ENCODE assay signal across 9 mouse cellular contexts in the genomic region with DNA sequence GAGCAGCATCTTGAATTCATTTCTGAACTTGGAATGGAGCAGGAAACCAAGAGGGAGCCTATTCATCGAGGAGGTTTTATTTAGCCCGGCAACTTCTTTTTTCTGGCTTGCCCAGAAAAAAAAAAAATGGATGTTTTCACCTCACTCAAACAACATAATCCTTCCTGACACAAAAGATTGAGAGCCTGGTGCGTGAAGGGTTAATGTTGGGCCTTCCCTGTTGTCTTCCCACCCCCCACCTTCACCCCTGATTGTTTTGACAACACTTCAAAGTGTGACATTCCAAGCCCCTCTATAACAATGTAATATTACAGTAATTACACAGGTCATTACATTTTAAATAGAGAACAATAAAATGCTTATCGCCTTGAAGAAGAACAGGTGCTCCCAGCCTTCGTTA. TPM values are rescaled to one million over a fixed set of nuclear protein-coding genes. Genes with fewer than 3 reads are reported as not detected.
A peak's percentile ranks its signal among the peaks of the same experiment; 100 is the strongest.
DNase-seq lines count a peak whose midpoint lies in the region; ATAC-seq and TF ChIP-seq lines count a peak whose summit lies in the region.
"Had no signal": no experiment of that assay in that cellular context is flagged by ENCODE, and none has a peak within 500 bp of the region (broad histone marks: within the 10 kb centered on the region; RNA-seq: fewer than 3 reads in every experiment).

No protein-coding gene starts in this region.

- H3K27me3 ChIP-seq in intestine, embryonic 14.5 days (replicated peaks; ENCODE audit: control insufficient read depth, insufficient read depth, low read length), result no peaks in the 10 kb centered on the region
- H3K27me3 ChIP-seq in intestine, postnatal 0 days (replicated peaks; ENCODE audit: control insufficient read depth, insufficient read depth, low read length), result no peaks in the 10 kb centered on the region
- H3K27me3 ChIP-seq in embryonic facial prominence, embryonic 13.5 days, result no peaks in the 10 kb centered on the region
- peaks cover 59% of the 10 kb centered on the region for H3K27me3 ChIP-seq in hindbrain, embryonic 13.5 days
- no peaks in the 10 kb centered on the region for H3K27me3 ChIP-seq in midbrain, embryonic 15.5 days (replicated peaks)

- no peak for DNase-seq in intestine, embryonic 14.5 days (ENCODE audit: low spot score)
- no peak for DNase-seq in cerebellum, postnatal 10 days
- no peak for DNase-seq in cerebellum, postnatal 25 days

- no peak overlapping the region for H3K4me3 ChIP-seq in intestine, embryonic 14.5 days (ENCODE audit: low read depth, low read length)
- H3K4me3 ChIP-seq in intestine, postnatal 0 days (ENCODE audit: low read depth, low read length), result no peak overlapping the region
- peak overlapping the region; percentile 28 for H3K4me3 ChIP-seq in embryonic facial prominence, embryonic 13.5 days
- no peak overlapping the region for H3K4me3 ChIP-seq in hindbrain, embryonic 13.5 days
- peak overlapping the region; percentile 30 for H3K4me3 ChIP-seq in midbrain, embryonic 15.5 days

- H3K4me1 ChIP-seq in intestine, embryonic 14.5 days (replicated peaks; ENCODE audit: control insufficient read depth, insufficient read depth, low read length), result peaks cover 59% of the 10 kb centered on the region
- H3K4me1 ChIP-seq in intestine, postnatal 0 days (replicated peaks; ENCODE audit: control insufficient read depth, insufficient read depth, low read length), result no peaks in the 10 kb centered on the region; the same call in 1 of the 2 replicates
- peaks cover 69% of the 10 kb centered on the region for H3K4me1 ChIP-seq in embryonic facial prominence, embryonic 13.5 days
- H3K4me1 ChIP-seq in hindbrain, embryonic 13.5 days (replicated peaks), result peaks cover 83% of the 10 kb centered on the region
- peaks cover 71% of the 10 kb centered on the region for H3K4me1 ChIP-seq in midbrain, embryonic 15.5 days

- ATAC-seq in intestine, embryonic 14.5 days (replicated peaks; ENCODE audit: low FRiP score, low TSS enrichment, low read depth), result no peak
- no peak for ATAC-seq in intestine, postnatal 0 days
- ATAC-seq in embryonic facial prominence, embryonic 13.5 days (ENCODE audit: insufficient number of reproducible peaks, insufficient read depth, low FRiP score, low TSS enrichment, low read depth), result no peak
- ATAC-seq in hindbrain, embryonic 13.5 days (ENCODE audit: low FRiP score), result no peak
- no peak for ATAC-seq in midbrain, embryonic 15.5 days (replicated peaks)
- no peak for ATAC-seq in erythroblast, adult 5-6 weeks (replicated peaks; ENCODE audit: low FRiP score, poor library complexity, severe bottlenecking)
- ATAC-seq: inflammation-experienced regulatory T-cells, adult 6 months had no signal

- no peak for TF ChIP-seq CTCF in intestine, postnatal 0 days (IDR thresholded peaks at IDR 0.05; ENCODE audit: low read depth)

- no peak overlapping the region for H3K9ac ChIP-seq in intestine, embryonic 14.5 days (ENCODE audit: low read length)
- H3K9ac ChIP-seq in intestine, postnatal 0 days (ENCODE audit: low read depth, low read length), result no peak overlapping the region
- peak overlapping the region; percentile 49 for H3K9ac ChIP-seq in embryonic facial prominence, embryonic 13.5 days
- H3K9ac ChIP-seq in hindbrain, embryonic 13.5 days, result no peak overlapping the region
- H3K9ac ChIP-seq in midbrain, embryonic 15.5 days, result peak overlapping the region; percentile 39; the same call in 1 of the 2 replicates

- no peak overlapping the region for H3K27ac ChIP-seq in intestine, embryonic 14.5 days (ENCODE audit: low read depth)
- no peak overlapping the region for H3K27ac ChIP-seq in intestine, postnatal 0 days (ENCODE audit: low read depth, low read length)
- H3K27ac ChIP-seq in embryonic facial prominence, embryonic 13.5 days, result no peak overlapping the region; the same call in 1 of the 2 replicates
- H3K27ac ChIP-seq in hindbrain, embryonic 13.5 days, result no peak overlapping the region
- peak overlapping the region; percentile 76 for H3K27ac ChIP-seq in midbrain, embryonic 15.5 days

- H3K9me3 ChIP-seq in intestine, embryonic 14.5 days (ENCODE audit: control insufficient read depth, low read length), result no peaks in the 10 kb centered on the region
- no peaks in the 10 kb centered on the region for H3K9me3 ChIP-seq in intestine, postnatal 0 days (ENCODE audit: control insufficient read depth)
- H3K9me3 ChIP-seq in embryonic facial prominence, embryonic 13.5 days, result no peaks in the 10 kb centered on the region
- no peaks in the 10 kb centered on the region for H3K9me3 ChIP-seq in hindbrain, embryonic 13.5 days
- H3K9me3 ChIP-seq in midbrain, embryonic 15.5 days, result no peaks in the 10 kb centered on the region

- 37% methylated on average over 5 of the region's 5 CpGs for WGBS in intestine, embryonic 14.5 days
- 47% methylated on average over 5 of the region's 5 CpGs for WGBS in intestine, postnatal 0 days
- WGBS in embryonic facial prominence, embryonic 13.5 days, result 14% methylated on average over 5 of the region's 5 CpGs
- WGBS in hindbrain, embryonic 13.5 days, result 10% methylated on average over 5 of the region's 5 CpGs
- 15% methylated on average over 5 of the region's 5 CpGs for WGBS in midbrain, embryonic 15.5 days

- H3K4me2 ChIP-seq in intestine, embryonic 14.5 days (ENCODE audit: low read length), result peak overlapping the region; percentile 29; the same call in 1 of the 2 replicates
- no peak overlapping the region for H3K4me2 ChIP-seq in intestine, postnatal 0 days (replicated peaks; ENCODE audit: low read depth)
- peak overlapping the region; percentile 91 for H3K4me2 ChIP-seq in embryonic facial prominence, embryonic 13.5 days
- H3K4me2 ChIP-seq in hindbrain, embryonic 13.5 days, result peak overlapping the region; percentile 16; the same call in 1 of the 2 replicates
- H3K4me2 ChIP-seq in midbrain, embryonic 15.5 days, result peak overlapping the region; percentile 62

- peaks cover 7% of the 10 kb centered on the region; the same call in 1 of the 2 replicates for H3K36me3 ChIP-seq in intestine, embryonic 14.5 days (ENCODE audit: control insufficient read depth, insufficient read depth, low read length)
- 0 out of 2 replicates have a peak, but pooled peaks cover 4% of the 10 kb centered on the region for H3K36me3 ChIP-seq in intestine, postnatal 0 days (ENCODE audit: control insufficient read depth, insufficient read depth)
- H3K36me3 ChIP-seq in embryonic facial prominence, embryonic 13.5 days, result no peaks in the 10 kb centered on the region
- no peaks in the 10 kb centered on the region for H3K36me3 ChIP-seq in hindbrain, embryonic 13.5 days
- H3K36me3 ChIP-seq in midbrain, embryonic 15.5 days (replicated peaks), result no peaks in the 10 kb centered on the region

RNA-seq across cellular contexts. Expression of a gene that starts 4.6 kb away (rescaled TPM):
- polyA plus RNA-seq in intestine, embryonic 14.5 days (2014; fragmentation: Nextera tagmentation; extraction: Ambion mirVana), result 97.2 and 99.2 TPM in 2 replicates
- 32.4 and 37.4 TPM in 2 replicates for polyA plus RNA-seq in intestine, postnatal 0 days (2015; fragmentation: Nextera tagmentation; extraction: Ambion mirVana)
- 142 and 157 TPM in 2 replicates for polyA plus RNA-seq in embryonic facial prominence, embryonic 13.5 days (2015; fragmentation: Nextera tagmentation; extraction: Ambion mirVana)
- 29.6 and 36.3 TPM in 2 replicates for polyA plus RNA-seq in hindbrain, embryonic 13.5 days (2015; fragmentation: Nextera tagmentation; extraction: Ambion mirVana)
- polyA plus RNA-seq in midbrain, embryonic 15.5 days (2015; fragmentation: Nextera tagmentation; extraction: Ambion mirVana), result 729 and 759 TPM in 2 replicates
- 2.3 and 3.5 TPM in 2 replicates for total RNA-seq in erythroblast, adult 5-6 weeks (2015; ENCODE audit: low replicate concordance)
- 0.68 and 1.5 TPM in 2 replicates for total RNA-seq in erythroblast, adult 5-6 weeks (2017; ENCODE audit: low replicate concordance)

Comparison
In these comparisons a context has a peak if more than half of its experiments do, and no peak if none do; other contexts are left out.
1. H3K4me3 ChIP-seq: peak in embryonic facial prominence, embryonic 13.5 days (single experiment) and midbrain, embryonic 15.5 days (single experiment); none in intestine, embryonic 14.5 days (single experiment), intestine, postnatal 0 days (single experiment) and hindbrain, embryonic 13.5 days (single experiment).
2. H3K9ac ChIP-seq: peak in embryonic facial prominence, embryonic 13.5 days (single experiment) and midbrain, embryonic 15.5 days (single experiment); none in intestine, embryonic 14.5 days (single experiment), intestine, postnatal 0 days (single experiment) and hindbrain, embryonic 13.5 days (single experiment).